Mouse (Mus musculus) G1E (cell line): ENCODE data around the gene Lat.

Experiments
- CTCF ChIP-seq: IDR thresholded peaks from 2 replicates; pipeline ENCODE4 v1.5.1; 2012; ENCODE audit warnings: low read depth, low read length, inconsistent platforms, mixed read lengths
- GATA1 ChIP-seq: IDR thresholded peaks from 2 replicates; pipeline ENCODE4 v1.6.1; 2012; ENCODE audit warnings: borderline replicate concordance, low read length, inconsistent platforms, mixed read lengths
- GATA2 ChIP-seq: IDR thresholded peaks from 2 replicates; pipeline ENCODE4 v1.6.1; 2012; ENCODE audit warnings: low read depth, low read length, inconsistent platforms, borderline replicate concordance
- POLR2AphosphoS5 ChIP-seq: IDR thresholded peaks from 2 replicates; pipeline ENCODE4 v1.6.1; 2012; ENCODE audit warnings: low read depth, low read length, inconsistent platforms; ENCODE audit not compliant: insufficient replicate concordance
- TAL1 ChIP-seq: conservative IDR thresholded peaks from 2 replicates; pipeline ENCODE4 v1.6.1; 2012; ENCODE audit warnings: low read depth, low read length, inconsistent platforms, mixed read lengths

GRCm38 (mm10) chr7:126414725-126415124, 45.4 kb upstream of the Lat start, which contains the start of gene Cd19:
- TF ChIP-seq CTCF (no peak), POLR2AphosphoS5 (no peak), GATA1 (no peak), TAL1 (no peak), GATA2 (no peak)
